Mouse (Mus musculus) gastrocnemius, postnatal 10 days (tissue): ENCODE measurements around the gene Igsf1. TPM values are rescaled to one million over a fixed set of nuclear protein-coding genes. Genes with fewer than 3 reads are reported as not detected.

ENCODE experiments used
- DNase-seq: peaks from one replicate; pipeline ENCODE4 v3.0.0; 2021; ENCODE audit warnings: mixed read lengths
- long read RNA-seq, 2 experiments: library from polyadenylated mRNA; stranded (forward); transcript quantifications; one replicate each; pipeline ENCODE4 v2.0.0; 2021
- total RNA-seq, 2 experiments: library from RNA; stranded (reverse); gene quantifications; 2 replicates each; pipeline ENCODE4 v1.2.3; 2021

The Igsf1 gene
- total RNA-seq: 10 to 100 TPM; 28.7 to 42.9 TPM
- long read RNA-seq, experiment 1, transcript Igsf1-204 (11 exons, 2,671 nt): major isoform, 5 of 47 reads
- long read RNA-seq, experiment 1, partial matches to known transcripts: 29 of 47 reads
- long read RNA-seq, experiment 1, other reads (novel, unspliced or antisense): 13 of 47 reads
- long read RNA-seq, experiment 2, full-length matches to known transcripts: 13 of 55 reads
- long read RNA-seq, experiment 2, partial matches to known transcripts: 32 of 55 reads
- long read RNA-seq, experiment 2, other reads (novel, unspliced or antisense): 10 of 55 reads

DNA sequence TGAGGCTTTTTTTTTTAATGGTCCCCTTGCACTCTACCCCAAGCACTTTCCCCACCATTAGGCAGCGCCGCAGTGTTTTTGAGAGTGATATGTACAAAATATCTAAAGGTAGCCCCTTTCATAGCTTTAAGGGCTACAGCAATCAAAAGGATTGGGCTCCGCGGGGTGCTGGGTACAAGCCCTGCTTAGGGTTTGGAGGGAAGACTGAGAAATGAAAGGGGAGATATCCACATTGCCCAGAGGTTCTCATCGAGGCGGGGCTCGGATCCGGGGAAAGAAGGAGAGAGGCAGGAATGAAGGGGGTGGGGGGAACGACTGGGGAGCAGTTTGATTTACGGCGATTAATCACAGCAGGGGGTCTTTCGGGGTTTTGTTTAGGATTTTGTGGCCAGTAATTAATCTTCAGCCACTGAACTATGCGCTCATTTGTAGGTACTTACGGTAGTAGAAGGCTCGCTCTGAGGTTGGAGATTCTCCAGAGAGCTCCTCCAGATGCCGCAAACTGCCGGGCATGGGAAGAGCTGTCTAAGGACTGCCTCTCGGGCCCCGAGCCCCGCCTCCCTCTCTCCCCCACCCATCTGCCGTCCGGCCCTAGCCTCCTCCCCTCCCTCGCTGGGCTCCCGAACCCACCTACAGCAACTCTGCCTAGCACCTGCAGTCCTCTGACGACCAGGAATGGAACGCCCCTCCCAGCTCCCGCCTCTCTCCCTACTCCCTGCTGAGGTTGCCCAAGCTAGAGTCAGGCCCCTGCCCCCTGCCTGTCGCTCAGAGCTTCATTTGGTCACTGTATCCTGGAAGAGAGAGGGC is at the start of gene Igsf1:
Igsf1 (minus strand) TSS at position 537 of the 807 bp plus-strand sequence.
- DNase-seq: peak; percentile 26

DNA sequence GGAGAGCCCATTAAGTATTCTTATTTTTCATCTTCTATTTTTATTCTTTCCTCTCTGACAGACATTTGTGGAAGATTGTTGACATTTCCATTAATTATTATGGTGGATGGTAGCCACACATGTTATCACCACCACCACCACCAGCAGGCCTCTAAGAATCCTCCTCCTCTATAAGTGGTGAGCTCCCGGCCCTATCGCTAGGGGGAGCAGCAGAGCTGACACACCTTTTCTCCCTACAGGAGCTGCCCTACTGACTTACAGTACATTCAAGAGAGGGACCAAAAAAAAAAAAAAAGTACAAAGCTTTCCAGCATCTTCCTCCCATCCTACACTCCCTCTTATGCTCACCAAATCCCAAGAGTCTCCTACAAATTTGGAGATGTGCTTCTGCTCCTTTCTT is 26.7 kb downstream of the Igsf1 start:
- DNase-seq: peak; percentile 5

DNA sequence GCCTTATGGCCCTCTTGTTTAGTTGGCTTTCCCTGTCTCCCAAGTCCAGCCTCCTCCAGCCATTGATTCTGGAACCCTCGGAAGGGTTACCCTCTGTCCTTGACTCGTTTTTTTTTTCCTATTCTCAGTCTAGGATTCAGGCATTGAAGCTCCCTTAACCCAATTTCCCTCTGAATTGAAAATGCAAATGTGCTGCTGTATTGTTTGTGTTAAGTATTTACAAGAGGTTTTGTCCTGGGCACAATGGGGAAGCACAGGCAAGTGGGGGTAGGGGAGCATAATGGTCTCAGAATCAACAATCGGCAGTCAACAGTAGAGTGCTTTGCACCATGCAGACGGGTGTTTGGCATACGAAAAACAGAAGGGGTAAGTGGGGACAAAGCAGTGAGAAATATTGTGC is 52.4 kb downstream of the Igsf1 start:
- DNase-seq: no peak

DNA sequence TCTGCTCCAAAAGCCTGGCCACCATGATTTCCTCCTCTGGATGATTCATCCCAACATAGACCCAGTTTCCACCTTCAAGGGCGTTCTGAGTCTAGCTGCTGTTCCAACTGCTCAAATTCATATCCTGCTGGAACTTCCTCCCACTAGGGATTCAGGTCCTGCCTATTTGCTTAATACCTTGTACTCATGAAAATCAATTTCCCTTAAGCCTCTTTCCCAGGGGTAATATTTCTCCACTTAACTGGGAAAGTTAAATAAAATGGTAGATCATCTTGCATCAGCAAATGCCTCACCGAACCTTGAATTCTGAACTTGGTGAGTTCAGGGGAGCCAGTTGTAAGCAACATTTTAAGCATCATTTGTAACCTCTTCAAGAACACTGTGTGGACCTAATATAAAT is 62.6 kb downstream of the Igsf1 start, which contains the start of gene Olfr1321:
Olfr1321 (minus strand) TSS at position 101 of the 400 bp plus-strand sequence.
- no peak for DNase-seq

Other genes with a start within 250 kb of the Igsf1 start
- gene Olfr1320, start 125.4 kb downstream of the Igsf1 start, total RNA-seq: not detected
- not detected for gene Olfr1321, start 62.7 kb downstream of the Igsf1 start, total RNA-seq
- gene Olfr1322, start 93.7 kb upstream of the Igsf1 start, total RNA-seq: not detected
- not detected for gene Olfr1323, start 221.6 kb upstream of the Igsf1 start, total RNA-seq